Mouse (Mus musculus): Measurements from ENCODE around the gene Slc25a30. TPM values are rescaled to one million over a fixed set of nuclear protein-coding genes. Genes with fewer than 3 reads are reported as not detected.

The Slc25a30 gene
- polyA plus RNA-seq, 1 experiment: 13.0 TPM

DNA sequence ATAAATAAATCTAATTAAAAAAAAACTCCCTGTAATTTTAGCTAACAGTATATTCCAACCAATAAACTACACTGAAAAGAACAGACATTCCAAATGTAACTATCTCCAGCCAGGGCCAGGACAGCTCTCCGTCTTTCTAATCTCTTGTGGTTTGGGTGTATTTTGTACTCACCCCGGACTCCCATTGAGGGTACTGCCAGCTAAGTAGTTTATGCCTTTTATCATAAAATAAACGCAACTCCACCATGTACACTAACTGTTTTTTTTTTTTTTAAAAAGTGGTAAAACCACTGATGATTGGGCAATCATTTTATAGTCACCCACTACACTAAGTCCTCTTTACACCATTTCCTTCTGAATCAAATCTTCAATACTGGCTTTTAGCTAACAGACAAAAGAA lies 51.2 kb downstream of the Slc25a30 start:
- H3K4me2 ChIP-seq (ENCODE audit: low read depth): no peak overlapping the region
- no peaks in the 10 kb centered on the region for H3K27me3 ChIP-seq (ENCODE audit: control insufficient read depth, insufficient read depth, insufficient read length)
- H3ac ChIP-seq (ENCODE audit: control insufficient read depth, insufficient read length): no peak overlapping the region
- no peak for TF ChIP-seq POLR2AphosphoS2 (IDR thresholded peaks at IDR 0.05; ENCODE audit: insufficient read length, low read depth)
- no peak for TF ChIP-seq MYOD1 (IDR thresholded peaks at IDR 0.05; ENCODE audit: control insufficient read depth in 1 of 3, insufficient read length in 2 of 3, low read depth in 2 of 3)
- no peak for TF ChIP-seq MAX (IDR thresholded peaks at IDR 0.05; ENCODE audit: low read depth)
- no peak for TF ChIP-seq TCF12 (IDR thresholded peaks at IDR 0.05; ENCODE audit: insufficient read depth, poor library complexity, severe bottlenecking)
- no peak for TF ChIP-seq MYOG (IDR thresholded peaks at IDR 0.05; ENCODE audit: control insufficient read depth in 1 of 3, insufficient read depth in 1 of 3, insufficient read length in 2 of 3, low read depth in 2 of 3)
- TF ChIP-seq USF1 (IDR thresholded peaks at IDR 0.05; ENCODE audit: low read depth): no peak
- no peak for TF ChIP-seq REST (IDR thresholded peaks at IDR 0.05; ENCODE audit: insufficient read depth, insufficient read length)
- no peak for TF ChIP-seq POLR2A (IDR thresholded peaks at IDR 0.05; ENCODE audit: insufficient read length, low read depth)
- TF ChIP-seq TCF3 (IDR thresholded peaks at IDR 0.05; ENCODE audit: insufficient read length, low read depth): no peak
- TF ChIP-seq E2F4 (IDR thresholded peaks at IDR 0.05; ENCODE audit: insufficient read depth): no peak
- TF ChIP-seq SRF (IDR thresholded peaks at IDR 0.05; ENCODE audit: control insufficient read depth, insufficient read length, low read depth): no peak
- no peak for TF ChIP-seq CEBPB (IDR thresholded peaks at IDR 0.05; ENCODE audit: insufficient read depth, poor library complexity, severe bottlenecking)
- no peaks in the 10 kb centered on the region for H3K79me2 ChIP-seq (ENCODE audit: control insufficient read depth, insufficient read depth)
- H3K36me3 ChIP-seq (ENCODE audit: control insufficient read depth, insufficient read depth): peaks cover 73% of the 10 kb centered on the region
- no peak overlapping the region for H3K4me3 ChIP-seq

DNA sequence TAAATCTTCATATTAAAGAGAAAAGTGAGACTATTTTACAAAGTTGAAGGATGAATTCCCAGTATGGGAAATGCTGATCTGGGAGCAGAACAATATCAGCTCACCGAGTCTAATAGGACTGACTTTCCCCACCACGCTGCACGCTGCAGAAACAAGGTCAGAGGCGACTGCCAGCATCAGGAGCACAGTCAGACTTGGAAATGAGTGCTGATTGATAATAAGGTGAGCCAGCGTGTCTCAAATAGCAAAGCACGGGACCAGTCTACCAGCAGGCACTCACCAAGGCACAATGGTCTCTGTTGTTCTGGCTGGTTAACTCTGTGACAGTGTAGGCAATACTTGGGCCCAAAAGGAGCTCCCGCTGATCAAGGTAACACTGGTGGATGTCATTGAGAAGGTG lies 54.2 kb downstream of the Slc25a30 start:
- TF ChIP-seq REST (IDR thresholded peaks at IDR 0.05; ENCODE audit: insufficient read depth, insufficient read length) (no peak), MAX (IDR thresholded peaks at IDR 0.05; ENCODE audit: low read depth) (no peak), POLR2AphosphoS2 (IDR thresholded peaks at IDR 0.05; ENCODE audit: insufficient read length, low read depth) (no peak), MYOG (IDR thresholded peaks at IDR 0.05; ENCODE audit: control insufficient read depth in 1 of 3, insufficient read depth in 1 of 3, insufficient read length in 2 of 3, low read depth in 2 of 3) (no peak), E2F4 (IDR thresholded peaks at IDR 0.05; ENCODE audit: insufficient read depth) (no peak), SRF (IDR thresholded peaks at IDR 0.05; ENCODE audit: control insufficient read depth, insufficient read length, low read depth) (no peak), POLR2A (IDR thresholded peaks at IDR 0.05; ENCODE audit: insufficient read length, low read depth) (no peak), CEBPB (IDR thresholded peaks at IDR 0.05; ENCODE audit: insufficient read depth, poor library complexity, severe bottlenecking) (no peak), TCF12 (IDR thresholded peaks at IDR 0.05; ENCODE audit: insufficient read depth, poor library complexity, severe bottlenecking) (no peak), USF1 (IDR thresholded peaks at IDR 0.05; ENCODE audit: low read depth) (no peak), TCF3 (IDR thresholded peaks at IDR 0.05; ENCODE audit: insufficient read length, low read depth) (no peak), MYOD1 (IDR thresholded peaks at IDR 0.05; ENCODE audit: control insufficient read depth in 1 of 3, insufficient read length in 2 of 3, low read depth in 2 of 3) (no peak)
- H3K36me3 ChIP-seq (ENCODE audit: control insufficient read depth, insufficient read depth): peaks cover 71% of the 10 kb centered on the region
- no peak overlapping the region for H3K4me2 ChIP-seq (ENCODE audit: low read depth)
- H3K4me3 ChIP-seq: no peak overlapping the region
- no peak overlapping the region for H3ac ChIP-seq (ENCODE audit: control insufficient read depth, insufficient read length)
- H3K79me2 ChIP-seq (ENCODE audit: control insufficient read depth, insufficient read depth): no peaks in the 10 kb centered on the region
- H3K27me3 ChIP-seq (ENCODE audit: control insufficient read depth, insufficient read depth, insufficient read length): no peaks in the 10 kb centered on the region

DNA sequence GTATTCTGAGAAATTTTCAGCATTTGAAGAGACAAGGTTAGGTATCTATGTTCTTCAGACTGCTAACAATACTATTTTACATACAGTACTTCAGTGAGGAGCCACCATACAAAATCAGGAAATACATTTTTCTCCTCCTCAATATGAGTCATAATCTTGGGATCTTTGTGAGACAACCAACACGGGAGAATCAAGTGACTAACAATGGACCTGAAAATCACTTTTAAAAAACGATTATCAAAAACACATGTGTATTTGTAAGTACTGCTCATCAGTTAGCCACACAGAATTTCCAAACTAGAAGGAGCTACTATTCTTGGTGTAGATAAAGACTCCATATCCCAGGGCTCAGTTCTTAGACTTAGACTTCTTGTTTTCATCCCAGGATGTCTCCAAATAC lies 55.5 kb downstream of the Slc25a30 start:
- Histone ChIP-seq H3K4me3 (no peak overlapping the region), H3K27me3 (ENCODE audit: control insufficient read depth, insufficient read depth, insufficient read length) (no peaks in the 10 kb centered on the region), H3K79me2 (ENCODE audit: control insufficient read depth, insufficient read depth) (no peaks in the 10 kb centered on the region), H3K4me2 (ENCODE audit: low read depth) (no peak overlapping the region), H3K36me3 (ENCODE audit: control insufficient read depth, insufficient read depth) (peaks cover 74% of the 10 kb centered on the region), H3ac (ENCODE audit: control insufficient read depth, insufficient read length) (no peak overlapping the region)
- TF ChIP-seq E2F4 (IDR thresholded peaks at IDR 0.05; ENCODE audit: insufficient read depth) (no peak), CEBPB (IDR thresholded peaks at IDR 0.05; ENCODE audit: insufficient read depth, poor library complexity, severe bottlenecking) (no peak), TCF3 (IDR thresholded peaks at IDR 0.05; ENCODE audit: insufficient read length, low read depth) (no peak), POLR2A (IDR thresholded peaks at IDR 0.05; ENCODE audit: insufficient read length, low read depth) (no peak), SRF (IDR thresholded peaks at IDR 0.05; ENCODE audit: control insufficient read depth, insufficient read length, low read depth) (no peak), MAX (IDR thresholded peaks at IDR 0.05; ENCODE audit: low read depth) (no peak), USF1 (IDR thresholded peaks at IDR 0.05; ENCODE audit: low read depth) (no peak), POLR2AphosphoS2 (IDR thresholded peaks at IDR 0.05; ENCODE audit: insufficient read length, low read depth) (no peak), MYOG (IDR thresholded peaks at IDR 0.05; ENCODE audit: control insufficient read depth in 1 of 3, insufficient read depth in 1 of 3, insufficient read length in 2 of 3, low read depth in 2 of 3) (no peak), MYOD1 (IDR thresholded peaks at IDR 0.05; ENCODE audit: control insufficient read depth in 1 of 3, insufficient read length in 2 of 3, low read depth in 2 of 3) (no peak), REST (IDR thresholded peaks at IDR 0.05; ENCODE audit: insufficient read depth, insufficient read length) (no peak), TCF12 (IDR thresholded peaks at IDR 0.05; ENCODE audit: insufficient read depth, poor library complexity, severe bottlenecking) (no peak)

DNA sequence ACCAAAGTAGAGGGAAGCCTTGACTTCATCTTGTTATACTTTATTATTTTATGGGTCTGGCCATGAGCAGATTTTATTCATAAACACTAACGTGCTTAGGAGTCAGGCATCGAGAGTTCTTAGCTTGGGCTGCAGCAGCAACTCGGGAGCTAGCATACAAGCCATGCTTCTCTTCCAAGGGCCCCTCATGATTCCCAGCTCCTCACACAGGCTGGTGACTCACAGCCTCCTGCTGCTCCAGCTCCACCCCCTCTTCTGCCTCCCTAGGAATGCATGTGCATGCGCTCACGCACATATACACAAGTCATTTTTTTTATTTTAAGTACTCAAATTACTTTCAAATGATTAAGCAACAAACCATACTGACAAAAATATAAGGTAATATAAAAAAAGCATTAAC lies 58.7 kb downstream of the Slc25a30 start:
- Histone ChIP-seq H3K79me2 (ENCODE audit: control insufficient read depth, insufficient read depth) (no peaks in the 10 kb centered on the region), H3ac (ENCODE audit: control insufficient read depth, insufficient read length) (no peak overlapping the region), H3K27me3 (ENCODE audit: control insufficient read depth, insufficient read depth, insufficient read length) (no peaks in the 10 kb centered on the region), H3K36me3 (ENCODE audit: control insufficient read depth, insufficient read depth) (peaks cover 62% of the 10 kb centered on the region), H3K4me3 (no peak overlapping the region), H3K4me2 (ENCODE audit: low read depth) (no peak overlapping the region)
- TF ChIP-seq MYOD1 (IDR thresholded peaks at IDR 0.05; ENCODE audit: control insufficient read depth in 1 of 3, insufficient read length in 2 of 3, low read depth in 2 of 3) (no peak), POLR2AphosphoS2 (IDR thresholded peaks at IDR 0.05; ENCODE audit: insufficient read length, low read depth) (no peak), CEBPB (IDR thresholded peaks at IDR 0.05; ENCODE audit: insufficient read depth, poor library complexity, severe bottlenecking) (no peak), POLR2A (IDR thresholded peaks at IDR 0.05; ENCODE audit: insufficient read length, low read depth) (no peak), MYOG (IDR thresholded peaks at IDR 0.05; ENCODE audit: control insufficient read depth in 1 of 3, insufficient read depth in 1 of 3, insufficient read length in 2 of 3, low read depth in 2 of 3) (no peak), REST (IDR thresholded peaks at IDR 0.05; ENCODE audit: insufficient read depth, insufficient read length) (no peak), TCF3 (IDR thresholded peaks at IDR 0.05; ENCODE audit: insufficient read length, low read depth) (no peak), MAX (IDR thresholded peaks at IDR 0.05; ENCODE audit: low read depth) (no peak), TCF12 (IDR thresholded peaks at IDR 0.05; ENCODE audit: insufficient read depth, poor library complexity, severe bottlenecking) (no peak), USF1 (IDR thresholded peaks at IDR 0.05; ENCODE audit: low read depth) (no peak), E2F4 (IDR thresholded peaks at IDR 0.05; ENCODE audit: insufficient read depth) (no peak), SRF (IDR thresholded peaks at IDR 0.05; ENCODE audit: control insufficient read depth, insufficient read length, low read depth) (no peak)

Data from myocyte (in vitro differentiated cells).